Comparison of ENCODE assay signal across 13 mouse cellular contexts in genomic region chr11:118728797-118729196, GRCm38 (mm10).
DNase-seq lines count a peak whose midpoint lies in the region; ATAC-seq and TF ChIP-seq lines count a peak whose summit lies in the region.
"Had no signal": no experiment of that assay in that cellular context is flagged by ENCODE, and none has a peak within 500 bp of the region (broad histone marks: within the 10 kb centered on the region; RNA-seq: fewer than 3 reads in every experiment).

No protein-coding gene starts in this region.

- peaks cover 18% of the 10 kb centered on the region for H3K4me1 ChIP-seq in lung, embryonic 16.5 days (replicated peaks; ENCODE audit: control insufficient read depth, insufficient read depth, low read length)
- H3K4me1 ChIP-seq in embryonic facial prominence, embryonic 10.5 days: peaks cover 39% of the 10 kb centered on the region
- peaks cover 9% of the 10 kb centered on the region; the same call in 1 of the 2 replicates for H3K4me1 ChIP-seq in hindbrain, postnatal 0 days (ENCODE audit: insufficient read depth, low read length)
- H3K4me1 ChIP-seq: embryonic facial prominence, embryonic 15.5 days had no signal

- WGBS in lung, embryonic 16.5 days: 38% methylated on average over 12 of the region's 12 CpGs
- 79% methylated on average over 12 of the region's 12 CpGs for WGBS in embryonic facial prominence, embryonic 10.5 days
- WGBS in hindbrain, postnatal 0 days: 52% methylated on average over 12 of the region's 12 CpGs

- H3K4me2 ChIP-seq in lung, embryonic 16.5 days (ENCODE audit: low read depth, low read length): peak overlapping the region; percentile 9; the same call in 1 of the 2 replicates
- no peak overlapping the region for H3K4me2 ChIP-seq in hindbrain, postnatal 0 days (ENCODE audit: low read depth, low read length)
- H3K4me2 ChIP-seq: embryonic facial prominence, embryonic 15.5 days had no signal

- peak; percentile 14; the same call in 1 of the 2 replicates for ATAC-seq in lung, embryonic 16.5 days (ENCODE audit: low read depth)
- ATAC-seq in hindbrain, postnatal 0 days: no peak

- DNase-seq in heart, adult 18-20 months: peak; percentile 9 to 13
- no peak for DNase-seq in heart, postnatal 4 days
- DNase-seq in lung, postnatal 4 days: no peak
- DNase-seq in embryonic facial prominence, embryonic 10.5 days (ENCODE audit: low spot score): no peak
- no peak for DNase-seq in hindbrain, postnatal 0 days (ENCODE audit: low spot score)
- no peak for DNase-seq in adrenal gland, postnatal 14 days
- DNase-seq in layer of hippocampus, adult 9-10 months (ENCODE audit: low spot score): no peak
- DNase-seq: B cell, adult 2 months; cerebellum, adult 11 months; layer of hippocampus, postnatal 36 days had no signal

- H3K9me3 ChIP-seq in lung, embryonic 16.5 days (ENCODE audit: control insufficient read depth, low read length): no peaks in the 10 kb centered on the region
- no peaks in the 10 kb centered on the region for H3K9me3 ChIP-seq in embryonic facial prominence, embryonic 10.5 days
- H3K9me3 ChIP-seq in hindbrain, postnatal 0 days (ENCODE audit: low read length): no peaks in the 10 kb centered on the region

- H3K36me3 ChIP-seq in lung, embryonic 16.5 days (ENCODE audit: control insufficient read depth, insufficient read depth, low read length): no peaks in the 10 kb centered on the region
- H3K36me3 ChIP-seq in embryonic facial prominence, embryonic 10.5 days (replicated peaks): no peaks in the 10 kb centered on the region
- H3K36me3 ChIP-seq in hindbrain, postnatal 0 days (ENCODE audit: insufficient read depth, low read length): no peaks in the 10 kb centered on the region
- H3K36me3 ChIP-seq: embryonic facial prominence, embryonic 15.5 days had no signal

- H3K4me3 ChIP-seq in lung, embryonic 16.5 days (ENCODE audit: low read length): no peak overlapping the region
- H3K4me3 ChIP-seq in embryonic facial prominence, embryonic 10.5 days: no peak overlapping the region
- no peak overlapping the region for H3K4me3 ChIP-seq in hindbrain, postnatal 0 days (ENCODE audit: low read length)
- H3K4me3 ChIP-seq: embryonic facial prominence, embryonic 15.5 days had no signal

- TF ChIP-seq CTCF in hindbrain, postnatal 0 days (IDR thresholded peaks at IDR 0.05; ENCODE audit: low read depth): no peak

- peaks cover 3% of the 10 kb centered on the region; the same call in 1 of the 2 replicates for H3K27me3 ChIP-seq in lung, embryonic 16.5 days (ENCODE audit: control insufficient read depth, insufficient read depth, low read depth, low read length)
- 0 out of 2 replicates have a peak, but pooled peaks cover 3% of the 10 kb centered on the region for H3K27me3 ChIP-seq in embryonic facial prominence, embryonic 10.5 days (replicated peaks; ENCODE audit: low read depth, poor library complexity, severe bottlenecking)
- H3K27me3 ChIP-seq in hindbrain, postnatal 0 days (ENCODE audit: insufficient read depth, low read length): no peaks in the 10 kb centered on the region
- H3K27me3 ChIP-seq: embryonic facial prominence, embryonic 15.5 days had no signal

- peak overlapping the region; percentile 68 for H3K27ac ChIP-seq in lung, embryonic 16.5 days (ENCODE audit: low read length)
- H3K27ac ChIP-seq in embryonic facial prominence, embryonic 10.5 days (replicated peaks): 0 out of 2 replicates have a peak overlapping the region, but pooled peaks have one; percentile 4
- H3K27ac ChIP-seq in hindbrain, postnatal 0 days: peak overlapping the region; percentile 41; the same call in 1 of the 2 replicates
- H3K27ac ChIP-seq: embryonic facial prominence, embryonic 15.5 days; liver, embryonic 14.5 days had no signal

- no peak overlapping the region for H3K9ac ChIP-seq in lung, embryonic 16.5 days (ENCODE audit: low read length)
- H3K9ac ChIP-seq in hindbrain, postnatal 0 days (replicated peaks; ENCODE audit: low read length): no peak overlapping the region
- H3K9ac ChIP-seq: embryonic facial prominence, embryonic 15.5 days; liver, embryonic 14.5 days had no signal

Comparison
In these comparisons a context has a peak if more than half of its experiments do, and no peak if none do; other contexts are left out.
1. DNase-seq: peak in heart, adult 18-20 months (2 of 2); none in heart, postnatal 4 days (single experiment), lung, postnatal 4 days (0 of 2), embryonic facial prominence, embryonic 10.5 days (single experiment), hindbrain, postnatal 0 days (single experiment), adrenal gland, postnatal 14 days (single experiment) and layer of hippocampus, adult 9-10 months (single experiment).
2. H3K27ac ChIP-seq: peak in every context shown above with its lines; median percentile 68 in lung, embryonic 16.5 days; 41 in hindbrain, postnatal 0 days; 4 in embryonic facial prominence, embryonic 10.5 days.